In the genomic region with DNA sequence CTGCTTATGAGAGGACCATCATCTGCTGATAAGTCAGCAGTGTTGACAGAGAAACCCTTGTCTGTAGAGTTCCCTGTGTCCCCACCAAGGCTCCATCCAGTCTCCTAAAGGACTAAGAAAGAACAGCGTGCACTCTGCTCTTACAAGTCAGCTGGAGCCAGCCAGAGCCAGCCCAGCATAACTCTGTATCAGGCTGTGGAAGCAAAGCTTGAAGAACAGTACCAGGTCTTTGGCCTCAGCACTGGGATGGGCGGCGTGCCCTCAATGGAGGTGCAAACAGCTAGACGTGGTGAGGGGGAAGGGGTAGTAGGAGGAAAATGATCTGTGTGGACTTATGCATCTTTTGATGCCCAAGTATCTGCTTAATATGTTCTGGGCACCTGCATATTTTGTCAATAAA, we compare ENCODE assay signal across 22 mouse cellular contexts. TPM values are rescaled to one million over a fixed set of nuclear protein-coding genes. Genes with fewer than 3 reads are reported as not detected.
DNase-seq lines count a peak whose midpoint lies in the region; TF ChIP-seq lines count a peak whose summit lies in the region.
"Had no signal": no experiment of that assay in that cellular context is flagged by ENCODE, and none has a peak within 500 bp of the region (broad histone marks: within the 10 kb centered on the region; RNA-seq: fewer than 3 reads in every experiment).

No protein-coding gene starts in this region.

- TF ChIP-seq CTCF in left cerebral cortex, adult 2 months (IDR thresholded peaks at IDR 0.05) = no peak
- no peak for TF ChIP-seq CTCF in cortical plate, adult 2 months (IDR thresholded peaks at IDR 0.05; ENCODE audit: extremely low read depth, insufficient read depth, low read length)

- H3K27ac ChIP-seq in left cerebral cortex, adult 2 months = peak overlapping the region; percentile 69
- peak overlapping the region; percentile 0 for H3K27ac ChIP-seq in cortical plate, adult 2 months (ENCODE audit: insufficient read depth, low read length)
- H3K27ac ChIP-seq: embryonic facial prominence, embryonic 13.5 days; embryonic facial prominence, embryonic 15.5 days; forebrain, embryonic 10.5 days; forebrain, embryonic 12.5 days had no signal

- intact Hi-C loops in heart, postnatal 14 days (cut with DNase I) = loop anchor here (5.0 kb wide), 1 partner anchor 180 kb away; no protein-coding TSS in a partner anchor
- intact Hi-C loops in left cerebral cortex, adult 2 months (cut with DNase I) = no loop called here
- intact Hi-C loops in left cerebral cortex, postnatal 4 days (cut with DNase I) = no loop called here

- TF ChIP-seq POLR2A in cortical plate, adult 2 months (IDR thresholded peaks at IDR 0.05; ENCODE audit: extremely low read depth, insufficient read depth, low read length) = no peak

- DNase-seq in cerebellum, adult 11-12 months = peak; percentile 34
- DNase-seq in cerebellum, postnatal 4 days (ENCODE audit: low spot score in 2 of 2) = no peak
- DNase-seq in heart, adult 11 months = peak; percentile 94
- DNase-seq in heart, postnatal 14 days = no peak
- DNase-seq in left cerebral cortex, adult 2 months (ENCODE audit: extremely low spot score in 1 of 2, low spot score in 2 of 2) = no peak
- DNase-seq in left cerebral cortex, postnatal 4 days = no peak
- DNase-seq: adrenal gland, adult 8-10 months; adrenal gland, postnatal 14 days; adrenal gland, postnatal 36 days; B cell, adult 2 months; cerebellum, adult 18-20 months; cerebellum, adult 9-11 months; cerebellum, postnatal 14 days; cerebellum, postnatal 36 days; embryo, embryonic 11 days had no signal

- peaks cover 27% of the 10 kb centered on the region for H3K4me1 ChIP-seq in cortical plate, adult 2 months (ENCODE audit: control insufficient read depth, insufficient read depth, low read length)

- H3K4me3 ChIP-seq in left cerebral cortex, adult 2 months = no peak overlapping the region
- H3K4me3 ChIP-seq in cortical plate, adult 2 months (ENCODE audit: insufficient read depth, low read length) = no peak overlapping the region
- H3K4me3 ChIP-seq: embryonic facial prominence, embryonic 13.5 days; embryonic facial prominence, embryonic 15.5 days; erythroblast, embryonic 14.5 days; forebrain, embryonic 10.5 days; forebrain, embryonic 12.5 days had no signal

RNA-seq across cellular contexts. Expression of a gene that starts 32.8 kb away (rescaled TPM):
- 10 to 100 TPM; 20.0 to 26.8 TPM for total RNA-seq in heart, postnatal 14 days (2021)
- 100 to 1,000 TPM; 679 to 734 TPM for total RNA-seq in left cerebral cortex, adult 2 months (2021)
- 1,000 to 10,000 TPM in 1 of 2 experiments, 100 to 1,000 TPM in 1; 949 to 1,024 TPM for total RNA-seq in left cerebral cortex, postnatal 4 days (2021)
- 437 and 476 TPM in 2 replicates for polyA plus RNA-seq in cortical plate, adult 2 months (2012; rRNA removed)
- polyA plus RNA-seq: G1E had no signal

Comparison
In these comparisons a context has a peak if more than half of its experiments do, and no peak if none do; other contexts are left out.
1. DNase-seq: peak in cerebellum, adult 11-12 months (single experiment) and heart, adult 11 months (single experiment); none in cerebellum, postnatal 4 days (0 of 2), heart, postnatal 14 days (0 of 2), left cerebral cortex, adult 2 months (0 of 2) and left cerebral cortex, postnatal 4 days (single experiment).
2. RNA of a gene that starts 32.8 kb away (total RNA-seq): 949 to 1,024 TPM in left cerebral cortex, postnatal 4 days and 679 to 734 TPM in left cerebral cortex, adult 2 months; 20.0 to 26.8 TPM in heart, postnatal 14 days; every median in the first group is over 10 times any median in the second.